Mouse (Mus musculus): ENCODE results near the gene Mrps25. TPM values are rescaled to one million over a fixed set of nuclear protein-coding genes. Genes with fewer than 3 reads are reported as not detected.

Mrps25 gene
- polyA plus RNA-seq, 1 experiment from 2014 or later = 82.3 TPM

DNA sequence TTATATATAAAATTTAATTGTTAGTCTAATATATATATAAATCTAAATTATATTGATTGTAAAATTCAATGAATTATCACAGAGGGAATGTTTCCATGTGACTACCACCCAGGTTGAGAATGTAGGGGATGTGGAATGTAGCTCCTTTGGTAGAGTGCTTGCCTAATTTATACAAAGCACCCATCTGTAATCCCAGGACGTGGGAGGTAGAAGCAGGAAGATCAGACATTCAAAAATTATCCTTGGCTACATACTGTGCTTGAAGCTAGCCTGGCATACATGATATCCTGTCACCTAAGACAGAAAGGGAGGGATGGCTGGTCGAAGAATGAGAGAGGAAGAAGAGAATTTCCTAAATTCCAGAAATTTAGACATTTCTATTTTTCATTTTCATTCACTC is 47.5 kb downstream of the Mrps25 start:
- WGBS = 75% methylated on average over 2 of the region's 2 CpGs
- Histone ChIP-seq H3K4me2 (ENCODE audit: low read depth) (no peak overlapping the region), H3K27ac (ENCODE audit: low read depth, low read length) (no peak overlapping the region), H3K4me1 (ENCODE audit: control insufficient read depth, insufficient read depth, low read length) (no peaks in the 10 kb centered on the region), H3K36me3 (ENCODE audit: control insufficient read depth, insufficient read depth, low read length) (no peaks in the 10 kb centered on the region; the same call in 1 of the 2 replicates), H3K9ac (ENCODE audit: low read length) (no peak overlapping the region), H3K9me3 (ENCODE audit: control insufficient read depth, low read length) (no peaks in the 10 kb centered on the region), H3K4me3 (ENCODE audit: low read depth, low read length) (no peak overlapping the region), H3K27me3 (ENCODE audit: control insufficient read depth, insufficient read depth, low read length) (no peaks in the 10 kb centered on the region)
- no peak for ATAC-seq (ENCODE audit: insufficient read depth, low FRiP score, low TSS enrichment)
- no peak for DNase-seq (ENCODE audit: low spot score)

GRCm38 (mm10) chr6:92133617-92134016 is 50.2 kb downstream of the Mrps25 start:
- H3K36me3 ChIP-seq (ENCODE audit: control insufficient read depth, insufficient read depth, low read length) = no peaks in the 10 kb centered on the region; the same call in 1 of the 2 replicates
- WGBS = 88% methylated on average over 2 of the region's 2 CpGs
- DNase-seq (ENCODE audit: low spot score) = no peak
- no peak overlapping the region for H3K9ac ChIP-seq (ENCODE audit: low read length)
- no peaks in the 10 kb centered on the region for H3K4me1 ChIP-seq (ENCODE audit: control insufficient read depth, insufficient read depth, low read length)
- no peak for ATAC-seq (ENCODE audit: insufficient read depth, low FRiP score, low TSS enrichment)
- H3K4me2 ChIP-seq (ENCODE audit: low read depth) = no peak overlapping the region
- no peak overlapping the region for H3K27ac ChIP-seq (ENCODE audit: low read depth, low read length)
- no peaks in the 10 kb centered on the region for H3K27me3 ChIP-seq (ENCODE audit: control insufficient read depth, insufficient read depth, low read length)
- H3K9me3 ChIP-seq (ENCODE audit: control insufficient read depth, low read length) = no peaks in the 10 kb centered on the region
- H3K4me3 ChIP-seq (ENCODE audit: low read depth, low read length) = no peak overlapping the region

DNA sequence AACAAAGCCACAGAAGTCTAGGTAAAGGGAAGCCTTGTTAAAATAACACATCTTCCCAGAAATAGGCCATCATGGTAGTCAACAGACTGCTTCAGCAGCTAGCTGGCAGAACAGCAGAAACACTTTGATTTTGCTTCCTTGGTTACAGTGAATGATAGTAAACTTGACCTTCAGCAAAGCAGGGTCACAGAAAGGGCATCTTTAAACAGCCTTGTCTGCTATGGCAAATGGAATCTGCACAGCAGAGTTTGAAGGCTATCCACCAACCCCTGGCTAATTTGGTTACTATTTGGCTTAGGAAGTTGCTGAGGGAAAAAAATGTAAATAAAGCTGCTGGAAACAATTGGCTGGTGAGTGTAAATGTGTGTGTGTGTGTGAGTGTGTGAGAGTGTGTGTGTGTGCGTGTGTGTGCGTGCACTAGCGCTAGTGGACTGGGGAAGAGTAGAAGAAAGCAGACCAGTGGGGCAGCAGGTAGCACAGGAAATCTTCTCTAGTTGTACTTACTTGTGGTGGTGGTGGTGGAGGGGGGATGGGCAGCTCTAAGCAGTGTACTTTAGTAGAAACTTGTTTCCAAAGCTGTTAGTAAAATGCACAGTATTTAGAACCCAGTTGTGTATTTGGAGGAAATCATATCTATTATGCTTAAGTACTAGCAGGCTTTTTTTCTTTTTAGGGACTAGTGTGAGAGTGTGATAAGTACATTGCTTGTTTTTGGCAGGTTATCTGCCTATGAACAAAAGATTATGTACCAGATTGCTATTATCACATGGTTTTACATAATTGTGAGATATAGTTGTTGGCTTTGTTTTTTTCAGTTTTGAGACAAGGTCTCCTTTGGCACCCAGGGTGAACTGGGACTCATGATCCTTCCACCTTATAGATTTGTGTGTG is 51.6 kb downstream of the Mrps25 start:
- H3K9ac ChIP-seq (ENCODE audit: low read length) = no peak overlapping the region
- no peak overlapping the region for H3K27ac ChIP-seq (ENCODE audit: low read depth, low read length)
- no peak overlapping the region for H3K4me3 ChIP-seq (ENCODE audit: low read depth, low read length)
- no peak for ATAC-seq (ENCODE audit: insufficient read depth, low FRiP score, low TSS enrichment)
- WGBS = 85% methylated on average over 3 of the region's 3 CpGs
- H3K9me3 ChIP-seq (ENCODE audit: control insufficient read depth, low read length) = no peaks in the 10 kb centered on the region
- DNase-seq (ENCODE audit: low spot score) = no peak
- H3K4me2 ChIP-seq (ENCODE audit: low read depth) = no peak overlapping the region
- no peaks in the 10 kb centered on the region for H3K27me3 ChIP-seq (ENCODE audit: control insufficient read depth, insufficient read depth, low read length)
- H3K36me3 ChIP-seq (ENCODE audit: control insufficient read depth, insufficient read depth, low read length) = no peaks in the 10 kb centered on the region; the same call in 1 of the 2 replicates
- no peaks in the 10 kb centered on the region for H3K4me1 ChIP-seq (ENCODE audit: control insufficient read depth, insufficient read depth, low read length)

DNA sequence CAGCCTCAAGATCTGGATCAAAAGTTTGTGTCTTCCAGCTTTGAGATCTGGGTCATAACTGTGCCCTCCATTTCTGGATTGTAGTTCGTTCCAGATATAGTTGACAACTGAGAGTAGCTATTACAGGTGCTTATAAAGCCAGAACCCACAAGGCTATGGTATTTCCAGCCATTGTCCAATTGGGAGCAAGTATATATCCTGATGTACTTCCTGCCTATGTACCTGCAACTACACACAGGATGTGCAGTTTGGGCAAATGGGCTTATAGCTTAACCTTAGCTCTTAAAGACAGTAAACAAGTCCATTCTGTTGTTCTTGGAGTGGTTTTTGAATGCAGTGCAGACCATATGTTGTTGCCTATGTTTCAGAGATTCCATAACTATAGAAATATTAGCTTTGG is 52.4 kb downstream of the Mrps25 start:
- ATAC-seq (ENCODE audit: insufficient read depth, low FRiP score, low TSS enrichment) = no peak
- Histone ChIP-seq H3K4me3 (ENCODE audit: low read depth, low read length) (no peak overlapping the region), H3K4me1 (ENCODE audit: control insufficient read depth, insufficient read depth, low read length) (no peaks in the 10 kb centered on the region), H3K9me3 (ENCODE audit: control insufficient read depth, low read length) (no peaks in the 10 kb centered on the region), H3K27ac (ENCODE audit: low read depth, low read length) (no peak overlapping the region), H3K27me3 (ENCODE audit: control insufficient read depth, insufficient read depth, low read length) (no peaks in the 10 kb centered on the region), H3K36me3 (ENCODE audit: control insufficient read depth, insufficient read depth, low read length) (no peaks in the 10 kb centered on the region; the same call in 1 of the 2 replicates), H3K4me2 (ENCODE audit: low read depth) (no peak overlapping the region), H3K9ac (ENCODE audit: low read length) (no peak overlapping the region)
- DNase-seq (ENCODE audit: low spot score) = no peak
- 90% methylated on average over 1 of the region's 1 CpGs for WGBS

DNA sequence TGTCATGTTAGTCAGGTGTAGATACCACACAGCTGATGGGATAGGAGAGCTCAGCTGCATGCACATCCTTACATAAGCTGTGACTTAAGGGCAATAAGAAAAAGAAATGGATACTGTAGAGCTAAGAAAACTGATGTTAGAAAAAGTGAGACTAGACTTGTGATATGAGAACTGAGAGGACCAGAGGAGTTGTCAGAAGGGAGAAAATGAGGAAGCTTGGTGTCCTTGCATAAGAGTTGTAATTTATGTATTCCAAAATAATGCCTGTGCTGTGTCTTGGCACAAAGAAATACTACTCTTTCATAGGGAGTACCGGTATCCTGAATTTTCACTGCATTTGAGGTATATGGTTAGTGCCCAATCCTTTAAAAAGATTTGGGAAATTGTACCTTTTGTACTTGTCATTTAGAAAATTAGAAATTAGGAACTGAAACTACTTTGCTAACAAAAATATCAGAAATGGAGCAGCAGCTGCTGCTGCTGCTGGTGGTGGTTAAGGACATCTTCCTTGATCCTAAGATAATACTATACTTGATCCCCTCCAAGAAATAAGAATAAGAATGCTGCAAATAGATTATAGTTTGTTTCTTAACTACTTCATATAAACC is 56.9 kb downstream of the Mrps25 start:
- no peak overlapping the region for H3K4me3 ChIP-seq (ENCODE audit: low read depth, low read length)
- DNase-seq (ENCODE audit: low spot score) (no peak), ATAC-seq (ENCODE audit: insufficient read depth, low FRiP score, low TSS enrichment) (no peak)
- no peaks in the 10 kb centered on the region for H3K27me3 ChIP-seq (ENCODE audit: control insufficient read depth, insufficient read depth, low read length)
- no peak overlapping the region for H3K27ac ChIP-seq (ENCODE audit: low read depth, low read length)
- H3K9me3 ChIP-seq (ENCODE audit: control insufficient read depth, low read length) = no peaks in the 10 kb centered on the region
- H3K36me3 ChIP-seq (ENCODE audit: control insufficient read depth, insufficient read depth, low read length) = no peaks in the 10 kb centered on the region
- WGBS = 97% methylated on average over 1 of the region's 1 CpGs
- H3K9ac ChIP-seq (ENCODE audit: low read length) = no peak overlapping the region
- H3K4me1 ChIP-seq (ENCODE audit: control insufficient read depth, insufficient read depth, low read length) = no peaks in the 10 kb centered on the region
- no peak overlapping the region for H3K4me2 ChIP-seq (ENCODE audit: low read depth)

DNA sequence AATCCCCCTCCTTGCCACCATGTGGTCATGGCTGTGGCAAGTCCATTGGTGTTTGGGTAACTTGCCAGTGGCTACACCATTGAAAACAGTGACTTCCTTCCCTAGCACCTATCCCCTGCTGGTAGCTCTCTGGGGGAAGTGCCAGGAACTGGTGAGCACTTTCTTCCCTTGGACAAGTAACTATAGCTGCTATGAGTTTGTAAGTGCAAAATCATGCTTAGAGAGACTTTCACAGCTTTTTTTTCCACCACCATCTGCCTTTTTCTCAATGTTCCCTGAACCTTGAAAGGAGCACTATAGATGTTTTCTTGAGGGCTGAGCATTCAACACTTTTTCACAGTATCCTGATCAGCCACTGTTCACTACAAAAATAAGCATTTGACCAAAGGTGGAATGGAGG is 59.3 kb downstream of the Mrps25 start:
- Histone ChIP-seq H3K36me3 (ENCODE audit: control insufficient read depth, insufficient read depth, low read length) (no peaks in the 10 kb centered on the region), H3K4me2 (ENCODE audit: low read depth) (no peak overlapping the region), H3K9me3 (ENCODE audit: control insufficient read depth, low read length) (no peaks in the 10 kb centered on the region), H3K27ac (ENCODE audit: low read depth, low read length) (no peak overlapping the region), H3K4me3 (ENCODE audit: low read depth, low read length) (no peak overlapping the region), H3K9ac (ENCODE audit: low read length) (no peak overlapping the region), H3K27me3 (ENCODE audit: control insufficient read depth, insufficient read depth, low read length) (no peaks in the 10 kb centered on the region), H3K4me1 (ENCODE audit: control insufficient read depth, insufficient read depth, low read length) (no peaks in the 10 kb centered on the region)
- ATAC-seq (ENCODE audit: insufficient read depth, low FRiP score, low TSS enrichment) = no peak
- no peak for DNase-seq (ENCODE audit: low spot score)

Other genes starting within 250 kb of the Mrps25 start
- gene Fgd5, start 205.2 kb downstream of the Mrps25 start, polyA plus RNA-seq (2014; fragmentation: Nextera tagmentation; extraction: Ambion mirVana) = 6.2 and 6.6 TPM in 2 replicates
- gene Nr2c2, start 92.6 kb downstream of the Mrps25 start, polyA plus RNA-seq (2014; fragmentation: Nextera tagmentation; extraction: Ambion mirVana) = 22.3 and 24.2 TPM in 2 replicates
- gene Rbsn, start 30.9 kb upstream of the Mrps25 start, polyA plus RNA-seq (2014; fragmentation: Nextera tagmentation; extraction: Ambion mirVana) = 19.1 and 21.4 TPM in 2 replicates
- 0.16 TPM in 1 of 2 replicates, not detected in the other for gene Trh, start 60.6 kb upstream of the Mrps25 start, polyA plus RNA-seq (2014; fragmentation: Nextera tagmentation; extraction: Ambion mirVana)